Mouse (Mus musculus) monocyte, adult 5-6 weeks (primary cell): ENCODE data around the gene Mapk8ip3. TPM values are rescaled to one million over a fixed set of nuclear protein-coding genes. Genes with fewer than 3 reads are reported as not detected.
A peak's percentile ranks its signal among the peaks of the same experiment; 100 is the strongest.

Experiments used
- ATAC-seq: fragments of 153-309, 156-312 bp; replicated peaks from 2 replicates; pipeline ENCODE4 v1.8.0; 2017; ENCODE audit warnings: mild to moderate bottlenecking; ENCODE audit not compliant: low TSS enrichment, insufficient number of reproducible peaks, severe bottlenecking, poor library complexity, low FRiP score
- total RNA-seq: library from RNA; stranded (forward); fragments of 200-1000, 200-491, 200-594 nt; gene quantifications from 3 replicates; pipeline ENCODE4 v1.2.3, GENCODE M21; 2017

Mapk8ip3 gene
- total RNA-seq, 1 experiment from 2014 or later = 50.2 TPM

GRCm38 (mm10) chr17:24857831-24858470 lies 78.8 kb downstream of the Mapk8ip3 start:
- ATAC-seq = no peak

GRCm38 (mm10) chr17:24856589-24856988 lies 80.2 kb downstream of the Mapk8ip3 start:
- no peak for ATAC-seq

- no peak for ATAC-seq
Measured at GRCm38 (mm10) chr17:24855838-24856464, 80.8 kb downstream of the Mapk8ip3 start.

GRCm38 (mm10) chr17:24851381-24852125 lies 85.2 kb downstream of the Mapk8ip3 start:
- ATAC-seq = no peak

- ATAC-seq = no peak
Measured at GRCm38 (mm10) chr17:24850773-24851127, 86.0 kb downstream of the Mapk8ip3 start.

GRCm38 (mm10) chr17:24850065-24850772 lies 86.6 kb downstream of the Mapk8ip3 start, which contains the start of gene Fahd1:
Gene Fahd1 (minus strand): TSS chr17:24850364.
- ATAC-seq = peak; percentile 94

- no peak; the same call in 1 of the 2 replicates for ATAC-seq
Measured at GRCm38 (mm10) chr17:24849733-24850064, 87.1 kb downstream of the Mapk8ip3 start.

GRCm38 (mm10) chr17:24848600-24849031 lies 88.2 kb downstream of the Mapk8ip3 start:
- no peak for ATAC-seq

- ATAC-seq = no peak
Measured at GRCm38 (mm10) chr17:24847386-24847785, 89.4 kb downstream of the Mapk8ip3 start.

- ATAC-seq = no peak
Measured at GRCm38 (mm10) chr17:24844525-24844924, 92.3 kb downstream of the Mapk8ip3 start.

GRCm38 (mm10) chr17:24842631-24843030 lies 94.1 kb downstream of the Mapk8ip3 start:
- ATAC-seq = no peak

Other genes starting within 250 kb of the Mapk8ip3 start
- not detected in 3 replicates for gene Syngr3, start 247.0 kb downstream of the Mapk8ip3 start, total RNA-seq
- gene Gfer, start 240.8 kb downstream of the Mapk8ip3 start, total RNA-seq = 12.4 to 19.8 TPM (median 15.4 TPM) in 3 replicates
- 0.48 to 3.0 TPM (median 2.1 TPM) in 3 replicates for gene Noxo1, start 240.7 kb downstream of the Mapk8ip3 start, total RNA-seq
- gene Tbl3, start 229.3 kb downstream of the Mapk8ip3 start, total RNA-seq = 9.7 to 19.8 TPM (median 18.6 TPM) in 3 replicates
- gene Rnf151, start 218.9 kb downstream of the Mapk8ip3 start, total RNA-seq = 2.8 TPM in 1 of 3 replicates, not detected in the others
- gene Rps2, start 218.9 kb downstream of the Mapk8ip3 start, total RNA-seq = 428 to 669 TPM (median 533 TPM) in 3 replicates
- 144 to 243 TPM (median 228 TPM) in 3 replicates for gene Ndufb10, start 212.5 kb downstream of the Mapk8ip3 start, total RNA-seq
- 4.7 to 14.6 TPM (median 10.2 TPM) in 3 replicates for gene Rpl3l, start 209.2 kb downstream of the Mapk8ip3 start, total RNA-seq
- gene Msrb1, start 200.3 kb downstream of the Mapk8ip3 start, total RNA-seq = 248 to 361 TPM (median 344 TPM) in 3 replicates
- gene Hs3st6, start 184.0 kb downstream of the Mapk8ip3 start, total RNA-seq = not detected in 3 replicates
- not detected in 3 replicates for gene Meiob, start 132.7 kb downstream of the Mapk8ip3 start, total RNA-seq
- 23.2 to 48.3 TPM (median 34.5 TPM) in 3 replicates for gene Hagh, start 96.8 kb downstream of the Mapk8ip3 start, total RNA-seq
- 3.2 to 6.6 TPM (median 4.8 TPM) in 3 replicates for gene Fahd1, start 86.6 kb downstream of the Mapk8ip3 start, total RNA-seq
- gene Igfals, start 71.0 kb downstream of the Mapk8ip3 start, total RNA-seq = 0.29 TPM in 1 of 3 replicates, not detected in the others
- gene Nubp2, start 50.6 kb downstream of the Mapk8ip3 start, total RNA-seq = 34.3 to 41.0 TPM (median 40.1 TPM) in 3 replicates
- 16.6 to 25.9 TPM (median 20.5 TPM) in 3 replicates for gene Spsb3, start 50.3 kb downstream of the Mapk8ip3 start, total RNA-seq
- gene Eme2, start 41.9 kb downstream of the Mapk8ip3 start, total RNA-seq = 12.0 to 20.2 TPM (median 12.9 TPM) in 3 replicates
- 13.4 to 24.4 TPM (median 19.0 TPM) in 3 replicates for gene Mrps34, start 41.9 kb downstream of the Mapk8ip3 start, total RNA-seq
- 28.0 to 48.6 TPM (median 30.1 TPM) in 3 replicates for gene Nme3, start 40.5 kb downstream of the Mapk8ip3 start, total RNA-seq
- gene Jpt2, start 23.7 kb upstream of the Mapk8ip3 start, total RNA-seq = 13.4 to 14.4 TPM (median 14.2 TPM) in 3 replicates
- gene Cramp1l, start 78.8 kb upstream of the Mapk8ip3 start, total RNA-seq = 10.3 to 23.9 TPM (median 11.2 TPM) in 3 replicates
- gene Ift140, start 79.1 kb upstream of the Mapk8ip3 start, total RNA-seq = 11.7 to 13.0 TPM (median 12.6 TPM) in 3 replicates
- not detected in 3 replicates for gene Tmem204, start 146.6 kb upstream of the Mapk8ip3 start, total RNA-seq
- gene Telo2, start 179.0 kb upstream of the Mapk8ip3 start, total RNA-seq = 13.3 to 21.2 TPM (median 17.5 TPM) in 3 replicates
- not detected in 3 replicates for gene Ptx4, start 183.8 kb upstream of the Mapk8ip3 start, total RNA-seq
- gene Clcn7, start 196.4 kb upstream of the Mapk8ip3 start, total RNA-seq = 16.3 to 21.8 TPM (median 20.8 TPM) in 3 replicates
- not detected in 3 replicates for gene Ccdc154, start 225.5 kb upstream of the Mapk8ip3 start, total RNA-seq
- gene Gm38655, start 238.5 kb upstream of the Mapk8ip3 start, total RNA-seq = not detected in 3 replicates
- 7.0 to 11.0 TPM (median 9.3 TPM) in 3 replicates for gene BC003965, start 247.6 kb upstream of the Mapk8ip3 start, total RNA-seq